Mouse (Mus musculus): ENCODE results near the gene Cnot3.

DNA sequence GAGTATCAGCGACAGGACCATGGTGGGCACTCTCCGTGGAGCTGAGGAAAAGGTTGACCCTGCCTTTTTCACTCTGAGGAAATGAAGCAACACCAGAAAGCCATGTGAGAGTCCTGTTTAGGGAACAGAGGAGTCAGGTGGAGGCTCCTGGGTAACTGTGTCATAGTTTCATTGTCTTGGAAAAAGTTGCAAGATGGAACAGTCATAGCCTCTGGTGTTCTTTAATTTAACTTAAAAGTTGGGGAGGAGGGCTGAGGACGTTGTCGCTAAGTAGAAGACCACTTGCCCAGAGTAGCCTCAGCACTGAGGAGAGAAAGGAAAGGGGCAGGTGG, 29.0 kb upstream of the Cnot3 start, which contains the start of gene Oscar:
- TF ChIP-seq POLR2A (IDR thresholded peaks at IDR 0.05; ENCODE audit: insufficient read depth, low read depth, low read length) (no peak), CTCF (IDR thresholded peaks at IDR 0.05) (no peak), EP300 (IDR thresholded peaks at IDR 0.05; ENCODE audit: insufficient read depth, low read depth, low read length) (no peak)

All from heart, adult 2 months (tissue).